Mouse (Mus musculus) gastrocnemius, adult 18-20 months (tissue): ENCODE measurements around the gene Olfr1224-ps1. TPM values are rescaled to one million over a fixed set of nuclear protein-coding genes. Genes with fewer than 3 reads are reported as not detected.
"Not testable (repeated sequence)": the region's sequence is repeated elsewhere in the genome, so short reads cannot be mapped to it uniquely, and the experiment has no call there.

ENCODE experiments used
- DNase-seq: peaks from one replicate; pipeline ENCODE4 v3.0.0; 2021; ENCODE audit warnings: low spot score
- long read RNA-seq, 2 experiments: library from polyadenylated mRNA; stranded (forward); transcript quantifications; one replicate each; pipeline ENCODE4 v2.0.0; 2021
- total RNA-seq, 2 experiments: library from RNA; stranded (reverse); gene quantifications; 2 replicates each; pipeline ENCODE4 v1.2.3; 2021

The Olfr1224-ps1 gene
- total RNA-seq = not detected
- long read RNA-seq, experiment 1 = 0 reads
- long read RNA-seq, experiment 2 = 0 reads

DNA sequence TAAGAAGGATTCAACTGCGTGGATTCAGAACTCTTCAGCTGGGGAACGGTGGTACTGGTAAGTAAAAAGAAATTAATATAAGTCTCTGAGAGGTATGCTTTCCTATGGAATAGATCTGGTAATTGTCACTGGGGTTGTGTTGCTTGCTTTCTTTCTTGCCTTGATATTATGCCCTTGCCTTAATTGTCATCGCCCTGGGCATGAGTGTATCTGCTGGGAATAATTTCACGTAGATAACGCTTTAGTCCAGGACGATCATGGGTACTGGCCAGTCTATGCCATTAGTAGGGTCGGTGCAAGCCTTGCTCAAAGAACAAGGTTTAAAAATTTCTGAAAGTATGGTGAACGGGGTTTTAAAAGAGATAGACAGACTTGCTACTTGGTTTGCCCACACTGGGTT is at the start of gene Olfr1224-ps1:
Gene Olfr1224-ps1 (minus strand): TSS at position 101 of the 400 bp plus-strand sequence.
- not testable (repeated sequence) for DNase-seq

DNA sequence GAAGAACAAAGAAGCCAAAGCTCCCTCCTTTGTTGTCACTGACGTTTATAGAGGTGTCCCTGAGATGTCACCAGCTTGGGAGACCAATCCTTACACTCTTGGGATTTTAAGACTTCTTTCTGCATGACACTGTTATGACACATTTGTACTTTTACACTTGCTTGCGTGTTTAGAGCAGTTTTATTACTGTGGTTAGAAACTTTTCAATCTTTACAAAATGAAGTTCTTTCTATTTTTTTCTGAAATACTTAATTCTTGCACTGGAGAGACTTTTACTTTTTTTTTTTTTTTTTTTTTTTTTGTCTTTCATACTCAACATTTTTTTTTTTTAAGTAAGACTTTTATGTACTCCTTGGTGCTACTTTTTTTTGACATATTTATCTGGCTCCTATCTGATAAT is 36.1 kb upstream of the Olfr1224-ps1 start, which contains the start of gene Olfr1226:
Gene Olfr1226 (minus strand): TSS at position 101 of the 400 bp plus-strand sequence.
- no peak for DNase-seq

DNA sequence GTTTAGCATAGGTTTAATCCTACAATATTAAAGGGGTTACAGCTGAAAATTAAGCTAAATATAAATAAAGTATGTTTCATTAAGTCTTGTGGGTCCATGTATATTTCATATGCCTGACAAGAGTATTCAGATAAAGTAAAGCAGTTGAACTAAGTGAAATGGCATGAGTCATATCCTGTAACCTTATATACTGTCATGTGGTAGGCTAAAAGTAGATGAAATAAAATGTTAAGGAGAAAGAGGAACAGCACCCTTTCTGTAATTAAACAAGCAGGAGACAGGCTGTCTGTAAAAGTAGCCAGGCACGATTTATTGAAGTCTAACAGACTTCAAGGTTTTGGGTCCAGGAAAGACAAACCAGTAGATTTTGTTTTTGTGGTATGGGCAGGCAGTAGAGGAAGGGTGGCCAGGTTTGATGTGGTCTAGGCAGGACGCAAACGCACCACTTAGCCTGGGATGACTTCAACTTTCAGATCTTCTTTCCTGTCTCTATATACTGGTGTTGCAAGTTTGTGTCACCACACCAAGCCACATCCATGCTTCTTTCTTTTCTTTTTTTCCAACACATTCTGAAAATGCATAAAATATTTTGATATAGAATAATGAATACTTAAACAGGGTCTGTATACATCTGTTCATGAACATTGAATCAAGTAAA is 32.6 kb upstream of the Olfr1224-ps1 start:
- DNase-seq = no peak

DNA sequence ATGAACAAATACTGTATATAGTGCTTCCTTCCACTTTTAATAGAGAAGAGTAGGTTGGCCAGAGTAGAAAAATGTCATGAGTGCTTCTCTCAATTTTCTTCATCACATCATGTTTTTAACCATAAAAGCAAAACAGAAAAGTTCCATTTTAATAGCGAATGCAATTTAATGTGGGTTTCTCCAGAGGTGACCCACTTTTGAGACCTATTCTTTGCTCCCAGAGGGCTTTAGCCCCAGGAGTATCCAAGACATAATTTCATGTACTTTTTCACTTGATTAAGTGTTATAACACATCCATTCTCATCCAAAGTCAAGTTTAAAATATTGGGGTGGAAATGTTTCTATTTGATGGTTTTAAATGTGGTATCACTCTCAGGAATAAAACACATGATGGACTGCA is 10.7 kb upstream of the Olfr1224-ps1 start, which contains the start of gene Olfr1225:
Gene Olfr1225 (minus strand): TSS at position 101 of the 400 bp plus-strand sequence.
- DNase-seq = no peak

DNA sequence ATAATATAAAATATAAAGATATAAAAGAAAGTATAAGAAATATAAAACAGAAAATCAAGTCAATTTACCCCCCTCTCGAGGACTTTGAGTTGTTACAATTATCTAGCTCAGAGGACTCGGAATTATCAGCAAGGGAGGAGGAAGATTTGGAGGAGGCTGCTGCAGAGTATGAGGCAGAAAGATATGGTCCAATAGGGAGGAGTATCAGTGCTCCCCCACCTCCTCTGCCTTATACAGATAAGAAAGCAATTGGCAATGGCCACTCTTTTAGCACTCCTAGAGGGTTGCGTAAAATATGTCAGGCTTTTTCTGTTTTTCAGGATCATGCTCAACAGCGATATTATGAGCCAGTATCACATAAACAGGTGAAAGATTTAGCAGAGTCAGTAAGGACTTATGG is 820 bp upstream of the Olfr1224-ps1 start:
- not testable (repeated sequence) for DNase-seq

DNA sequence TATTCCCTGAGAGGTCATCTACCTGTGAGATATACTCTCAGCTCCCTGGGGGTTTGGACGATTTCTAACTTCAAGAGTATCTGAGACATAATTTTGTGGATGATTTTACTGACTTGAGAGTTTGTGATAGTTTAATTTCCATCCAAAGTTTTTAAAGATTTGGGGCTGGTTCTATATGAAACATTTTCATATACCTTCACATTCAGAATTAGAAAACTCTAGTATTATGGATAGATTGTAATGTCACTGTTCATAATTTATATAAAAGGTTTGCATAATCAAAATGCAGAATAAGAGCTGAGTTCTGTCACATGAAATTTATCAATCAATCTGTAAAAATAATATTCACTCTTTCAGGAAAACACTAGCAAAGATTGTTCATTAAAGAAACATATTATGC is 12.4 kb downstream of the Olfr1224-ps1 start, which contains the start of gene Olfr1223:
Gene Olfr1223 (minus strand): TSS at position 101 of the 400 bp plus-strand sequence.
- no peak for DNase-seq

DNA sequence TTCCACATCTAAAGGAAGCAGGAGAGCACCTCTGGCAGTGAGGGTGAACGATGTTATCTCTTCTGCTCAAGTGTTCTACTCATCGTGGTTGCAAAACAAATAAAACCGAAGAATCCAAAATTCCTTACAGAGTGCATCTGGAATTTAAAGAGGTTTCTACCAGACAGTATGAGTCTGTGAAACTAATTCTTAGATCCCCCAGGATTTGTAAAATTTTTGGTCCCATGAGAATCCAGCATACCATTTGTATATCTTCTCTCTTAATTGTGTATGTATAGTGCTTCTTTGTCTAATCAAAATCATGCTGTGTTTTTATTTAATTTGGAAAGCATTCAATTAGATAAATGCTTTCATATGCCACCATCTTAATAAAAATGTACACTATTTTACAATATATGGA is 30.9 kb downstream of the Olfr1224-ps1 start, which contains the start of gene Olfr1222:
Gene Olfr1222 (minus strand): TSS at position 101 of the 400 bp plus-strand sequence.
- DNase-seq = no peak

DNA sequence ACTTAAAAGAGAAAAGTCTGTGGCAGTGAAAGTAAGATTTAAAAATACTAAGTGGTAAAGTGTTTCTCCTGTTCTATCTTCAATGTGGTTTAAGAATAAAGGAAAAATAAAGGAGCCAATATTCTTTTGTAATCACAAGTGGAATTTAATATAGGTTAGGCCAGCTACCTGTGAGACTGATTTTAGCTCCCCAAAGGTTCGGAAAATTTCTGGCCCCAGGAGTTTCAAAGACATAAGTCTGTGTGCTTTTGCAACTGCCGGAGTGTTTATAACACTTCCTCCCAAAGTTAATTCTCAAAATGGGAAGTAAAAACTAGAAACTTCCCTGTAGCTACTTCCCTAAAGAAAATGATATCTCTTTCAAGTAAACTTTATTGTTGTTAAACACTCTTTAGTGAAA is 46.7 kb downstream of the Olfr1224-ps1 start, which contains the start of gene Olfr1221:
Gene Olfr1221 (minus strand): TSS at position 101 of the 400 bp plus-strand sequence.
- DNase-seq = no peak

DNA sequence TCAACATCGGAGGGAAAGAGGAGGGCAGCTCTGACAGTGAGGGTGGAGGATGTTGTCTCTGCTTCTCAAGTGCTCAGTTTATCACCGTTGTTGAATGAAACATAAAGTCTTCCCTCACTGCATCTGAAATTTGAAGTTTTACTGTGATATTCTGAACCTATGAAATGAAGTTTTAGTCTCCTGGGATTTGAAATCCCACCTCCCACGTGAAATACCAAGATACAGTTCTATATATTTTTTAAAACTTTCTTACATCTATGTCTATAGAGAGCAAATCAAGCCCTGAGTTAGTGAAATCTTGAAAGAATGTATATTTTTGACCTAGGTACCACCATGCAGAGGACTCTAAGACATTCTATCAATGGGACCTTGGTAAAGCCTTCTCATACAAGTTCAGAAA is 57.2 kb downstream of the Olfr1224-ps1 start, which contains the start of gene Olfr1220:
Gene Olfr1220 (minus strand): TSS at position 101 of the 400 bp plus-strand sequence.
- DNase-seq = no peak

DNA sequence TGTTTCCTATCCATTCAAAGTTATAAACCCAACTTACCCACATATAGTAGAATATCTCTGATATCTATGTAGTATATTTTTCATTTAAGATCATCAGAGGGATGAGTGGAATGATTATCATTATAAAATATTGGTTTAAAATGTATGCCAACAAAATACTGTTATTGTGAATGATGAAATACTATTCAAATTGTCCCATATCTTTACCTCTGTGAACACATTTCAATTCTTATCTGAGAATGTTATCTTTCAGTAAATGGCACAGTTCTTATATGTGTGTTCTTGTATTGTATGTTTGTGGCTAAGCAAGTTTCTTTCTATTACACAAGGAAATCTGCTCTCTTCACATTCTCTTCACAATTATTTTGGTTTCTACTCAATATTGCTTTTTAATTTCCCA is 58.2 kb downstream of the Olfr1224-ps1 start:
- no peak for DNase-seq

Other genes with a start within 250 kb of the Olfr1224-ps1 start
- not detected for gene Olfr1209, start 248.9 kb downstream of the Olfr1224-ps1 start, total RNA-seq
- not detected for gene Olfr1211, start 226.0 kb downstream of the Olfr1224-ps1 start, total RNA-seq
- gene Olfr1212, start 210.1 kb downstream of the Olfr1224-ps1 start, total RNA-seq = not detected
- not detected for gene Gm13762, start 183.8 kb downstream of the Olfr1224-ps1 start, total RNA-seq
- not detected for gene Olfr1214, start 171.4 kb downstream of the Olfr1224-ps1 start, total RNA-seq
- not detected for gene Olfr1215, start 157.1 kb downstream of the Olfr1224-ps1 start, total RNA-seq
- not detected for gene Olfr1216, start 145.8 kb downstream of the Olfr1224-ps1 start, total RNA-seq
- not detected for gene Olfr1217, start 132.0 kb downstream of the Olfr1224-ps1 start, total RNA-seq
- gene Olfr1218, start 102.9 kb downstream of the Olfr1224-ps1 start, total RNA-seq = not detected
- not detected for gene Olfr1219, start 80.6 kb downstream of the Olfr1224-ps1 start, total RNA-seq
- gene Olfr1220, start 57.3 kb downstream of the Olfr1224-ps1 start, total RNA-seq = not detected
- gene Olfr1221, start 46.8 kb downstream of the Olfr1224-ps1 start, total RNA-seq = not detected
- not detected for gene Olfr1222, start 31.0 kb downstream of the Olfr1224-ps1 start, total RNA-seq
- not detected for gene Olfr1223, start 12.5 kb downstream of the Olfr1224-ps1 start, total RNA-seq
- not detected for gene Olfr1225, start 10.6 kb upstream of the Olfr1224-ps1 start, total RNA-seq
- gene Olfr1226, start 36.0 kb upstream of the Olfr1224-ps1 start, total RNA-seq = not detected
- not detected for gene Olfr1228, start 90.0 kb upstream of the Olfr1224-ps1 start, total RNA-seq
- gene Olfr1229, start 123.9 kb upstream of the Olfr1224-ps1 start, total RNA-seq = not detected
- gene Olfr1230, start 133.2 kb upstream of the Olfr1224-ps1 start, total RNA-seq = not detected
- gene Olfr1231, start 143.0 kb upstream of the Olfr1224-ps1 start, total RNA-seq = not detected
- not detected for gene Olfr1232, start 165.6 kb upstream of the Olfr1224-ps1 start, total RNA-seq
- gene Olfr1233, start 178.3 kb upstream of the Olfr1224-ps1 start, total RNA-seq = not detected
- not detected for gene Olfr1234, start 200.8 kb upstream of the Olfr1224-ps1 start, total RNA-seq
- not detected for gene Olfr1238, start 245.6 kb upstream of the Olfr1224-ps1 start, total RNA-seq